Mouse (Mus musculus): ENCODE results near the gene Acap2. TPM values are rescaled to one million over a fixed set of nuclear protein-coding genes. Genes with fewer than 3 reads are reported as not detected.

The Acap2 gene
- polyA plus RNA-seq, 1 experiment from 2014 or later, result 18.4 TPM

DNA sequence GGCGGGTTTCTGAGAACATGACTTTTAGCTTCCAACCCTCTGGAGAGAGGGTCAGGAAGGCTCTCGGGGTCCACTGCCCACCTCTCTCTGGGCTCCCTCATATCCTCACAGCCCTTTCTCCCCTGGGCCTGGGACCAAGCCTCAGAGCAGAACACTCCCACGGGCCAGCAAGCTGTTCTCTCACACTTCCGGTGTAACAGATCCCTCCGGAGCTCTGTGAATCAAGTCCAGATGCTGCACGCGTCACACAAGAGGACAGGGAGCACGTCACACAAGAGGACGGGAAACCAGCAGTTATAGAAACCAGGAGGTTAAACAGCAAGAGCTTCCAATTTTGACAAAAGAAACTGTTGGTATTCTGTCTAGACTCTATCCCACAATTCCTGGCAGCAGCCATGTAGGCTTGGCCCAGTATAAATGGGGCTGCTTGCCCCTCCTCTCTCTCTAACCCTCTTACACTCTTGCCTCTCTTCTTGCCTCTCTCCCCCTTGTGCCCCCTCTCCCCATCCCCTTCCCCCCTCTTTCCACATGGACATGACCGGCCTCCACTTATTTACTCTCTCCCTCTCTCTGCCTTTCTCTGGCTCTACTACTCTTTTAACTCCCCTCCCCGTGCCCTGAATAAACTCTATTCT lies 139.7 kb downstream of the Acap2 start:
- no peak for ATAC-seq (ENCODE audit: low read depth)
- 0 out of 2 replicates have a peak, but pooled peaks cover 6% of the 10 kb centered on the region for H3K4me1 ChIP-seq (ENCODE audit: control insufficient read depth, insufficient read depth, low read length)

GRCm38 (mm10) chr16:31060714-31061113 lies 140.3 kb downstream of the Acap2 start:
- Histone ChIP-seq H3K4me2 (ENCODE audit: low read depth, low read length) (no peak overlapping the region), H3K9ac (replicated peaks; ENCODE audit: low read depth, low read length) (no peak overlapping the region), H3K4me3 (ENCODE audit: low read depth, low read length) (no peak overlapping the region), H3K27ac (ENCODE audit: low read depth, low read length) (no peak overlapping the region), H3K36me3 (ENCODE audit: control insufficient read depth, insufficient read depth, low read length) (no peaks in the 10 kb centered on the region), H3K9me3 (ENCODE audit: control insufficient read depth, low read length) (no peaks in the 10 kb centered on the region), H3K4me1 (ENCODE audit: control insufficient read depth, insufficient read depth, low read length) (0 out of 2 replicates have a peak, but pooled peaks cover 6% of the 10 kb centered on the region), H3K27me3 (ENCODE audit: control insufficient read depth, insufficient read depth, low read length) (no peaks in the 10 kb centered on the region)
- WGBS, result 97% methylated on average over 13 of the region's 13 CpGs
- no peak for ATAC-seq (ENCODE audit: low read depth)

More for the DNA sequence above, 139.7 kb downstream of the Acap2 start:
- H3K9ac ChIP-seq (replicated peaks; ENCODE audit: low read depth, low read length), result no peak overlapping the region
- H3K27me3 ChIP-seq (ENCODE audit: control insufficient read depth, insufficient read depth, low read length), result no peaks in the 10 kb centered on the region
- H3K9me3 ChIP-seq (ENCODE audit: control insufficient read depth, low read length), result no peaks in the 10 kb centered on the region
- H3K4me2 ChIP-seq (ENCODE audit: low read depth, low read length), result no peak overlapping the region
- WGBS, result 84% methylated on average over 11 of the region's 11 CpGs
- H3K4me3 ChIP-seq (ENCODE audit: low read depth, low read length), result no peak overlapping the region
- no peak overlapping the region for H3K27ac ChIP-seq (ENCODE audit: low read depth, low read length)
- H3K36me3 ChIP-seq (ENCODE audit: control insufficient read depth, insufficient read depth, low read length), result no peaks in the 10 kb centered on the region

- 95% methylated on average over 3 of the region's 3 CpGs for WGBS
- Histone ChIP-seq H3K27me3 (ENCODE audit: control insufficient read depth, insufficient read depth, low read length) (no peaks in the 10 kb centered on the region), H3K9me3 (ENCODE audit: control insufficient read depth, low read length) (no peaks in the 10 kb centered on the region), H3K36me3 (ENCODE audit: control insufficient read depth, insufficient read depth, low read length) (no peaks in the 10 kb centered on the region), H3K27ac (ENCODE audit: low read depth, low read length) (no peak overlapping the region), H3K9ac (replicated peaks; ENCODE audit: low read depth, low read length) (no peak overlapping the region), H3K4me3 (ENCODE audit: low read depth, low read length) (no peak overlapping the region), H3K4me1 (ENCODE audit: control insufficient read depth, insufficient read depth, low read length) (0 out of 2 replicates have a peak, but pooled peaks cover 6% of the 10 kb centered on the region), H3K4me2 (ENCODE audit: low read depth, low read length) (no peak overlapping the region)
- ATAC-seq (ENCODE audit: low read depth), result no peak
These were observed 140.8 kb downstream of the Acap2 start for GRCm38 (mm10) chr16:31060226-31060625.

DNA sequence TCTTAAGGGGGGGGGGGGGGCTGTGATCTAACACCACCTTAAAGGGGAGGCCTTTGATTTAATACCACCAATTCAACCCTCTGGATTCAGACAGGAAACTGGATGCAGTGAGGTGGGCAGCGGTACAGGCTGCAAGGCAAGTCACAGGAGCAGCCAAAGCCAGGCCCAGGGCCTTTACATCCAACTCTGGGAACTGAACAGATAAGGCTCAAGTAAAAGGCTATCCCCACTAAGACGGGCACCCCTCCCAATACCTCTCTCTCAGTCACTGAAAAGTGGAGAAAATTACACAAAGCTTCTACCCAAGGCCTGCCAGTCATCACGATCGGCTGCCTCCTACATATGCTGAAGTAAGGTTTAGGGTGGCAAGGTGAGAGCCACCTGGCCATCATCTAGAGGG lies 141.3 kb downstream of the Acap2 start:
- Histone ChIP-seq H3K9me3 (ENCODE audit: control insufficient read depth, low read length) (no peaks in the 10 kb centered on the region), H3K36me3 (ENCODE audit: control insufficient read depth, insufficient read depth, low read length) (no peaks in the 10 kb centered on the region), H3K4me3 (ENCODE audit: low read depth, low read length) (no peak overlapping the region), H3K27me3 (ENCODE audit: control insufficient read depth, insufficient read depth, low read length) (no peaks in the 10 kb centered on the region), H3K4me1 (ENCODE audit: control insufficient read depth, insufficient read depth, low read length) (0 out of 2 replicates have a peak, but pooled peaks cover 6% of the 10 kb centered on the region), H3K27ac (ENCODE audit: low read depth, low read length) (0 out of 2 replicates have a peak overlapping the region, but pooled peaks have one; percentile 34), H3K4me2 (ENCODE audit: low read depth, low read length) (no peak overlapping the region), H3K9ac (replicated peaks; ENCODE audit: low read depth, low read length) (no peak overlapping the region)
- ATAC-seq (ENCODE audit: low read depth), result no peak
- 87% methylated on average over 4 of the region's 4 CpGs for WGBS

- no peaks in the 10 kb centered on the region for H3K36me3 ChIP-seq (ENCODE audit: control insufficient read depth, insufficient read depth, low read length)
- ATAC-seq (ENCODE audit: low read depth), result no peak
- H3K27me3 ChIP-seq (ENCODE audit: control insufficient read depth, insufficient read depth, low read length), result no peaks in the 10 kb centered on the region
- no peak overlapping the region for H3K4me2 ChIP-seq (ENCODE audit: low read depth, low read length)
- H3K9ac ChIP-seq (replicated peaks; ENCODE audit: low read depth, low read length), result no peak overlapping the region
- no peak overlapping the region for H3K27ac ChIP-seq (ENCODE audit: low read depth, low read length)
- 64% methylated on average over 6 of the region's 6 CpGs for WGBS
- no peaks in the 10 kb centered on the region for H3K9me3 ChIP-seq (ENCODE audit: control insufficient read depth, low read length)
- no peak overlapping the region for H3K4me3 ChIP-seq (ENCODE audit: low read depth, low read length)
- H3K4me1 ChIP-seq (ENCODE audit: control insufficient read depth, insufficient read depth, low read length), result no peaks in the 10 kb centered on the region
These were observed 148.2 kb downstream of the Acap2 start for GRCm38 (mm10) chr16:31052812-31053211.

DNA sequence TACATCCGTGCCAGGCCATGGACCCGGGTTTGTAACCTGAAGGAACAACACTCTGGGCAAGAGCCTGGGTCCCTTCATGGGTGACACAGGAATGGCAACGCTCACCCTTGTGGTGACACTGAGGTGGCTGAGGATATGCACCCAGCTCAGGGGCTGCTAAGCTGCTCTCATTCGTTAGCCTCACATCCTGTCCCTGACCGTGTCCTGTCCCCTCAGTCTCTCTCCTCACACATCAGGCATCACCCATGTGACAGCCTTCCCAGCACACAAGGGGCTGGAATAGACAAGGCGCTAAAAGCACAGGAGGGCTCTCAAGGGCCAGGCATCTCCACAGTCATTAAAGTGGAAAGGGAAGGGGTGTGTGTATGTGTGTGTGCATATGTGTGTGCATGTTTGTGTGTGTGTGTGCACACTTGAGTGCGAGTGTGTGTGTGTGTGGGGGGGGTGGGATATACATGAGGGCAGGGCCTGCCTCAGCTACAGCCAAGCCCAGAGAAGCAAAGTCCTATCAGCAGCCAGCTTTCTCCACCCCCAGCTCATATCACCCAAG lies 148.8 kb downstream of the Acap2 start:
- Histone ChIP-seq H3K27ac (ENCODE audit: low read depth, low read length) (no peak overlapping the region), H3K27me3 (ENCODE audit: control insufficient read depth, insufficient read depth, low read length) (no peaks in the 10 kb centered on the region), H3K4me3 (ENCODE audit: low read depth, low read length) (no peak overlapping the region), H3K9me3 (ENCODE audit: control insufficient read depth, low read length) (no peaks in the 10 kb centered on the region), H3K4me2 (ENCODE audit: low read depth, low read length) (no peak overlapping the region), H3K36me3 (ENCODE audit: control insufficient read depth, insufficient read depth, low read length) (no peaks in the 10 kb centered on the region), H3K4me1 (ENCODE audit: control insufficient read depth, insufficient read depth, low read length) (no peaks in the 10 kb centered on the region), H3K9ac (replicated peaks; ENCODE audit: low read depth, low read length) (no peak overlapping the region; the same call in 1 of the 2 replicates)
- 78% methylated on average over 7 of the region's 7 CpGs for WGBS
- ATAC-seq (ENCODE audit: low read depth), result peak; percentile 34; the same call in 1 of the 2 replicates

DNA sequence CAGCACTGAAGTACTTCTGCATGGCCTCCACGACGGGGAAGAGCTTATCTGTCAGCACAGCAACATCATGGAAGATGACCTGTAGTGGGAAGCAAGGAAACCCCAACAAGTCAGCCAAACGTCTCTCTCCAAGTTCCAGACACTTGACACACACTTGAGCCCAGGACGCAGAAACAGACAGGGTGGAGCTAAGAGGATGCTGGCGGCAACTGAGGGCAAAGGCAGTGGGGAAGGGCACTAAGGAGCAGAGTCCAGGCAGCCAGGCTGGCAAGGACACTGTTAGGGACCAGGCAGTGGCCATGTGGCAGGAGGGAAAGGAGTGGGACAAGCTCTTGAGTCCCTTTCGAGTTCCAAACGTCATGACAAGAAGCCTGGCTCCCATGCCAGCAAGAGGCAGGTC lies 150.3 kb downstream of the Acap2 start:
- Histone ChIP-seq H3K36me3 (ENCODE audit: control insufficient read depth, insufficient read depth, low read length) (no peaks in the 10 kb centered on the region), H3K27me3 (ENCODE audit: control insufficient read depth, insufficient read depth, low read length) (no peaks in the 10 kb centered on the region), H3K4me3 (ENCODE audit: low read depth, low read length) (no peak overlapping the region), H3K4me2 (ENCODE audit: low read depth, low read length) (no peak overlapping the region), H3K27ac (ENCODE audit: low read depth, low read length) (no peak overlapping the region), H3K4me1 (ENCODE audit: control insufficient read depth, insufficient read depth, low read length) (no peaks in the 10 kb centered on the region), H3K9me3 (ENCODE audit: control insufficient read depth, low read length) (no peaks in the 10 kb centered on the region), H3K9ac (replicated peaks; ENCODE audit: low read depth, low read length) (no peak overlapping the region)
- 86% methylated on average over 7 of the region's 7 CpGs for WGBS
- no peak for ATAC-seq (ENCODE audit: low read depth)

DNA sequence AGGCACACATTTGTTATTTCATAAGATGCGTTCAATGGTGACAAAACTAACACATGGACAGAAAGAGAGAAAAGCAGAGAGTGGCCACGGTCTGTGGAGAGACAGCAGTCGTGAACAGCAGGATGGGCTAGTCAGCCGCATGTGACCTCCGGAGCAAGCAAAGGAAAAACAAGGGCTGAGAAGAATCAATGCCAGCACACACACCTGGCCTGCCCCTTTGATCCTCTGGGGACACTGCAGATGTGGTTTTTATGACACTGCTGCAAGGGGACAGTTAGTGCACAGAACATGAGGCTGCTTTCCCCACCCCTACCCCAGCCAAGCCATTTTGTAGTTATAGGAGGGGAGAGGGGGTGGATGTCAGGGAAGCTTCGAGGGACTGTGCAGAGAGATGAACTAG lies 152.9 kb downstream of the Acap2 start:
- Histone ChIP-seq H3K27me3 (ENCODE audit: control insufficient read depth, insufficient read depth, low read length) (no peaks in the 10 kb centered on the region), H3K9me3 (ENCODE audit: control insufficient read depth, low read length) (no peaks in the 10 kb centered on the region), H3K27ac (ENCODE audit: low read depth, low read length) (no peak overlapping the region), H3K36me3 (ENCODE audit: control insufficient read depth, insufficient read depth, low read length) (no peaks in the 10 kb centered on the region), H3K4me2 (ENCODE audit: low read depth, low read length) (no peak overlapping the region), H3K4me1 (ENCODE audit: control insufficient read depth, insufficient read depth, low read length) (no peaks in the 10 kb centered on the region), H3K4me3 (ENCODE audit: low read depth, low read length) (no peak overlapping the region), H3K9ac (replicated peaks; ENCODE audit: low read depth, low read length) (no peak overlapping the region)
- ATAC-seq (ENCODE audit: low read depth), result no peak
- 74% methylated on average over 6 of the region's 6 CpGs for WGBS

DNA sequence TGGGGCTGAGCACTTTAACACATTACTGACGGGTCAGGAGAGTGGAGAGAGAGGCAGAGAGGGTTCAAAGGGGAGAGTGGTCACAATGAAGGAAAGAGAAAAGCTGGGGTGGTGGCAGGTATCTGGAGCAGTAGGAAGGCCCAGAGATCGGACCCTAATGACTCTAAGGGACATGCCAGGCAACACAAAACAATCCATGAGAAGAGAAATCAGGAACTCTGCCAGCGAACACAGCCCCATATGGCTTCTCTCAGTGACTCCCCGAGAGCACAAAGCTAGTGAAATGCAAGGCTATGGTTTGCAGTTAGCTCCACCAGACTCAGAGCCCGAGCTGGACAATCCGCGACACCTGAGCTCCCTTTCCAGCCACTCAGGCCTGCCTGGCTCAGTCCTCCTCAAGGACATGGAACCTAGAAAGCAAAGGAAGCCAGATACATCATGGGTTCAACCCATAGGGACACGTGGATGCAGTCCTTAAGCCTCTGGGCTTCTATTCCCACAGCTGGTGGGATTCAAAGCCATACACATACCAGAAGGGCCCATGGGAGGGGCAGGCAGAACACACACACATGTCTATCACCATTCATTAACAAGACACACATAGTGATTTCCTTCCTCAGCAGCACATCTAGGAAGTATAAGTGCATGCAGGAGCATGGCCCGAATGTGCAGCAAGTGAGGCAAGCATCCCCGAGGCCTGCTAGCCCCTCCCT lies 153.7 kb downstream of the Acap2 start:
- Histone ChIP-seq H3K9me3 (ENCODE audit: control insufficient read depth, low read length) (no peaks in the 10 kb centered on the region), H3K27me3 (ENCODE audit: control insufficient read depth, insufficient read depth, low read length) (no peaks in the 10 kb centered on the region), H3K9ac (replicated peaks; ENCODE audit: low read depth, low read length) (no peak overlapping the region), H3K4me1 (ENCODE audit: control insufficient read depth, insufficient read depth, low read length) (no peaks in the 10 kb centered on the region), H3K4me3 (ENCODE audit: low read depth, low read length) (no peak overlapping the region), H3K27ac (ENCODE audit: low read depth, low read length) (no peak overlapping the region), H3K4me2 (ENCODE audit: low read depth, low read length) (no peak overlapping the region), H3K36me3 (ENCODE audit: control insufficient read depth, insufficient read depth, low read length) (no peaks in the 10 kb centered on the region)
- no peak for ATAC-seq (ENCODE audit: low read depth)
- WGBS, result 80% methylated on average over 10 of the region's 10 CpGs

Measured in neural tube, embryonic 14.5 days (tissue).